Mouse (Mus musculus): ENCODE data around the gene Ppp1r36.
"Not testable (repeated sequence)": the region's sequence is repeated elsewhere in the genome, so short reads cannot be mapped to it uniquely, and the experiment has no call there.

The Ppp1r36 gene

GRCm38 (mm10) chr12:76401674-76402073, 15.7 kb upstream of the Ppp1r36 start:
- no peak for DNase-seq

- no peak for DNase-seq
Observed at GRCm38 (mm10) chr12:76402991-76403885, 14.1 kb upstream of the Ppp1r36 start.

GRCm38 (mm10) chr12:76403886-76404537, 13.3 kb upstream of the Ppp1r36 start, which contains the start of gene Hspa2:
Gene Hspa2 (plus strand): TSS chr12:76404176.
- DNase-seq, result peak; percentile 100

GRCm38 (mm10) chr12:76404836-76405182, 12.5 kb upstream of the Ppp1r36 start:
- DNase-seq, result peak in 1 of 2 experiments; percentile 29

- DNase-seq, result no peak
Observed at GRCm38 (mm10) chr12:76405183-76405970, 12.0 kb upstream of the Ppp1r36 start.

- no peak for DNase-seq
Observed at GRCm38 (mm10) chr12:76405971-76406370, 11.4 kb upstream of the Ppp1r36 start.

- no peak for DNase-seq
Observed at GRCm38 (mm10) chr12:76407184-76407583, 10.2 kb upstream of the Ppp1r36 start.

GRCm38 (mm10) chr12:76409166-76409565, 8.2 kb upstream of the Ppp1r36 start:
- no peak for DNase-seq

GRCm38 (mm10) chr12:76415383-76416010, 1.8 kb upstream of the Ppp1r36 start:
- DNase-seq, result no peak

GRCm38 (mm10) chr12:76418346-76418745, 1.0 kb downstream of the Ppp1r36 start:
- no peak for DNase-seq

GRCm38 (mm10) chr12:76425256-76425655, 7.9 kb downstream of the Ppp1r36 start:
- DNase-seq, result no peak

GRCm38 (mm10) chr12:76427546-76427945, 10.2 kb downstream of the Ppp1r36 start:
- no peak for DNase-seq

- no peak for DNase-seq
Observed at GRCm38 (mm10) chr12:76430879-76431406, 13.6 kb downstream of the Ppp1r36 start.

- no peak for DNase-seq
Observed at GRCm38 (mm10) chr12:76431431-76431830, 14.1 kb downstream of the Ppp1r36 start.

GRCm38 (mm10) chr12:76434111-76434510, 16.8 kb downstream of the Ppp1r36 start:
- DNase-seq, result no peak

- DNase-seq, result no peak
Observed at GRCm38 (mm10) chr12:76435084-76435483, 17.7 kb downstream of the Ppp1r36 start.

- no peak for DNase-seq
Observed at GRCm38 (mm10) chr12:76435549-76435948, 18.2 kb downstream of the Ppp1r36 start.

GRCm38 (mm10) chr12:76443488-76443887, 26.1 kb downstream of the Ppp1r36 start:
- DNase-seq, result not testable (repeated sequence)

- DNase-seq, result no peak
Observed at GRCm38 (mm10) chr12:76444359-76444772, 27.0 kb downstream of the Ppp1r36 start.

GRCm38 (mm10) chr12:76444862-76445261, 27.5 kb downstream of the Ppp1r36 start:
- DNase-seq, result no peak

- DNase-seq, result no peak
Observed at GRCm38 (mm10) chr12:76446201-76446600, 28.9 kb downstream of the Ppp1r36 start.

GRCm38 (mm10) chr12:76448127-76448526, 30.8 kb downstream of the Ppp1r36 start:
- DNase-seq, result no peak

All from lung, adult 18-20 months (tissue).